Mouse (Mus musculus): ENCODE results near the gene Cyp4f16. TPM values are rescaled to one million over a fixed set of nuclear protein-coding genes. Genes with fewer than 3 reads are reported as not detected.
"Not testable (repeated sequence)": the region's sequence is repeated elsewhere in the genome, so short reads cannot be mapped to it uniquely, and the experiment has no call there.

Gene Cyp4f16
- 7.2 and 10.6 TPM in 2 replicates for total RNA-seq (2014; rRNA removed)
- polyA plus RNA-seq (2015; fragmentation: Nextera tagmentation; extraction: Ambion mirVana), result 9.1 and 11.2 TPM in 2 replicates

DNA sequence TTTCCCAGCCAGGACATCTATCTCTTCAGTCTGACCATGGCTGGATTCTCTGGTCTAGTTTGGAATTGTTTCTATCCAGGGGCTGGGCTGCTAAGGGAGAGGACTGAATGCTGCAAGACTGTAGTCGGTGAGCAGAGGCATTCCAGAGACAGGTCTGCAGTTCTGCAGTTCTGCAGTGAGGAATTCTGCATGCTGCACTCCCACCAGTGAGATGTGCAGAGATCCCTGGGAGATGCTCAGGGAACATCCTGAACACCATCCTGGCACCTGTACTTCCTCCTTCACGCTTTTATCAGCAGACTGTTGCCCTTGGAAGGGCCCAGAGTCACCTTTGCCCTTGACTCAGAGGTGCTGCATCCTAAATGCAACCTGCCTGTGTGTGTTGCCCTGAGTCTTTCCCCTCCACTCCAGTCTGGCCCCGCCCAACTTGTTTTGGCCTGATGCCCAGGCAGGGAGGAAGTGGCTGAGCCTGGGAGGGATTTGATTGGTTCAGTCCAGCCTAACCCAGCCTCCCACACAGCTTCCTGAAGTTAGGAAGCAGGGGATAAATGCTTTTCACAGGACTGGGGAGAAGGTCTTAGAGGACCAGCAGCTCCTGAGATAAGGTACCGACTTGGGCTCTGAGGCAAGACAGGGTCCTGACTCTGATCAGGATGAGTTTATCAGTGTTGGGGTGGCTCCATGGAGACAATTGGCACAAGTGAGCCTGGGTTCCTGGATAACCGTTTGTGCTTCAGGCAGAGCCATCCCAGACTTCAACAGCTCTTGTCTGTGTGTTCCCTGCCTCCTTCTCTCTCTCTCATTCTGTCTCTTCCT, at the start of gene Cyp4f16:
Gene Cyp4f16, plus strand, starts transcription at position 508 of the 816 bp plus-strand sequence.
- WGBS, result 14% methylated on average over 5 of the region's 5 CpGs
- H3K4me1 ChIP-seq (ENCODE audit: insufficient read depth, low read length); H3K9me3 ChIP-seq (ENCODE audit: low read length); H3K27me3 ChIP-seq (ENCODE audit: insufficient read depth, low read length); H3K36me3 ChIP-seq (ENCODE audit: insufficient read depth, low read length); H3K27ac ChIP-seq (ENCODE audit: low read depth, low read length): not testable (repeated sequence)
- 0 out of 2 replicates have a peak within 1 kb of the TSS, but pooled peaks have one; percentile 29 for H3K9ac ChIP-seq (replicated peaks; ENCODE audit: low read length, poor library complexity, severe bottlenecking)
- DNase-seq (ENCODE audit: low spot score), result peak; percentile 83
- peak within 1 kb of the TSS; percentile 29 for H3K4me3 ChIP-seq (ENCODE audit: low read depth, low read length)
- peak within 1 kb of the TSS; percentile 40 for H3K4me2 ChIP-seq (ENCODE audit: low read depth, low read length, poor library complexity, severe bottlenecking)
- peak; percentile 84 for ATAC-seq (ENCODE audit: low FRiP score)

DNA sequence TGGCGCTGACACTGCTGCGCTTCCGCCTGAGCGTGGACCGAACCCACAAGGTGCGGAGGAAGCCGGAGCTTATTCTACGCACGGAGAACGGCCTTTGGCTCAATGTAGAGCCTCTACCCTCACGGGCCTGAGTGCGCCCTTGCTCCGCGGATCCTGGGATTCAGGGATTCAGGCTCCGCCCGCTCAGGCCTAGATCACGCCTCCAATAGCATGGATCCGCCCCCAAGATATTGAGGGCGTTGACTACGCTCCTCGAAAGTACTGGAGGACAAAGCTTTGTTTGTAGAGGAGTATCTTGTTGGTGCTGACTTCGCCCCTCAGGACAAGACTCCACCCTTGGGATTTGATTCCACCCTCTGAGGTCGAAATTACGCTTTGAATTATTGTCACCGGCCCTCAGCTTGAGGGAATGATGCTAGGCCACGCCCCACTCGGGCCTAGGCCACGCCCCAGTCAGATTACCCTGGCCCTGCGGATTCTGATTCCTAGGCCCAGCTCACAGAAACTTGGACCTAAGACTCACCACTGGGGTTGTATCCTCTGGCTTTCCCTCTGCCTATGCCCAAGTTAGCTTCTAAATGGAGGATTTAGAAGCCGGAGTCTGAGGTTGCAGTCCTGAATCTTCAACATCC, 43.9 kb upstream of the Cyp4f16 start:
- Histone ChIP-seq H3K4me1 (ENCODE audit: insufficient read depth, low read length) (no peaks in the 10 kb centered on the region), H3K4me2 (ENCODE audit: low read depth, low read length, poor library complexity, severe bottlenecking) (peak overlapping the region; percentile 48), H3K9me3 (ENCODE audit: low read length) (no peaks in the 10 kb centered on the region), H3K27me3 (ENCODE audit: insufficient read depth, low read length) (no peaks in the 10 kb centered on the region), H3K36me3 (ENCODE audit: insufficient read depth, low read length) (no peaks in the 10 kb centered on the region), H3K9ac (replicated peaks; ENCODE audit: low read length, poor library complexity, severe bottlenecking) (no peak overlapping the region), H3K4me3 (ENCODE audit: low read depth, low read length) (peak overlapping the region; percentile 24; the same call in 1 of the 2 replicates), H3K27ac (ENCODE audit: low read depth, low read length) (no peak overlapping the region)
- 0 out of 2 replicates have a peak, but pooled peaks have one; percentile 42 for ATAC-seq (ENCODE audit: low FRiP score)
- peak; percentile 47 for DNase-seq (ENCODE audit: low spot score)
- WGBS, result 9% methylated on average over 30 of the region's 30 CpGs
- no peak for TF ChIP-seq CTCF (IDR thresholded peaks at IDR 0.05)

DNA sequence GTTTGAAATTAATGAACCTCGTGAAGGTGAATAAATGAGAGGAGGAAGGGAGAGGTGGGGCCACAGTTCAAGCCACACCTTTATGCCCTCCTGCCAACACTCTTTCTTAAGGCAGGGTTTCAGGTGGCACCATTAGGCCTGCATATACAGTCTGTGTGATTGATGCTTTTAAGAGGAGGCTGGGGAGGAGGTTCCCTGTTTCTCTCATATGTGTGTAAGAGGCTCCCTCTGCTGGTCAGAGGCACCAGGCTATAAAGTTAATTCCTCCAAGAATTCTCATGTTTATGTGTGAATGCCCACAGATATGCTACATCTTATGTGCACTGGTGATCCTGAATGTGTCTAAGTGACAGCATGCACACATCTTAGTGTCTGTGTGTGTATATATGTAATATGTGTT, 41.8 kb upstream of the Cyp4f16 start:
- Histone ChIP-seq H3K4me1 (ENCODE audit: insufficient read depth, low read length) (no peaks in the 10 kb centered on the region), H3K27me3 (ENCODE audit: insufficient read depth, low read length) (no peaks in the 10 kb centered on the region), H3K9ac (replicated peaks; ENCODE audit: low read length, poor library complexity, severe bottlenecking) (no peak overlapping the region), H3K27ac (ENCODE audit: low read depth, low read length) (no peak overlapping the region), H3K4me2 (ENCODE audit: low read depth, low read length, poor library complexity, severe bottlenecking) (no peak overlapping the region), H3K9me3 (ENCODE audit: low read length) (no peaks in the 10 kb centered on the region), H3K4me3 (ENCODE audit: low read depth, low read length) (no peak overlapping the region), H3K36me3 (ENCODE audit: insufficient read depth, low read length) (no peaks in the 10 kb centered on the region)
- WGBS, result 76% methylated on average over 1 of the region's 1 CpGs
- DNase-seq (ENCODE audit: low spot score) (peak; percentile 90), ATAC-seq (ENCODE audit: low FRiP score) (peak; percentile 79)
- TF ChIP-seq CTCF (IDR thresholded peaks at IDR 0.05), result peak; percentile 96

DNA sequence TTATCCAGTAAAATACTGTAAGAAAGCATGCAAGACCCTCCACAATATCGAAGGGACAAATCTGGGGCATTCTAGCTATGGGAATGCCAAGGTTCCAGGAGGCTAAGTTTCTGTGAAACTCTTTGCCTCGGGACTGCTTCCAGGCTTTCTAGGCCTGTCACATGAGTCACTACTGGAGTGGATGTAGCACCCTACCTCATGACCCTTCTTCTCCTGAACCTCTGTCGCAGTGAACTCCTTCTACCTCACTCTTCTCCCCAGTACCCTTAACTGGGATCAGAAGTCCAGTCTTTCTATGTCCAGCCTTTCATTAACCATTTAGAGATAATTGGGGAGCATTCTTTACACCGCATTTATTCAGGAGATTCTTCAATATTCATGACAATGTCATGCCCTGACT, 35.8 kb upstream of the Cyp4f16 start:
- not testable (repeated sequence) for H3K36me3 ChIP-seq (ENCODE audit: insufficient read depth, low read length); H3K4me2 ChIP-seq (ENCODE audit: low read depth, low read length, poor library complexity, severe bottlenecking); ATAC-seq (ENCODE audit: low FRiP score); H3K27me3 ChIP-seq (ENCODE audit: insufficient read depth, low read length); H3K4me3 ChIP-seq (ENCODE audit: low read depth, low read length); H3K27ac ChIP-seq (ENCODE audit: low read depth, low read length); DNase-seq (ENCODE audit: low spot score); H3K9me3 ChIP-seq (ENCODE audit: low read length); H3K4me1 ChIP-seq (ENCODE audit: insufficient read depth, low read length); H3K9ac ChIP-seq (replicated peaks; ENCODE audit: low read length, poor library complexity, severe bottlenecking)
- WGBS, result 89% methylated on average over 4 of the region's 4 CpGs

DNA sequence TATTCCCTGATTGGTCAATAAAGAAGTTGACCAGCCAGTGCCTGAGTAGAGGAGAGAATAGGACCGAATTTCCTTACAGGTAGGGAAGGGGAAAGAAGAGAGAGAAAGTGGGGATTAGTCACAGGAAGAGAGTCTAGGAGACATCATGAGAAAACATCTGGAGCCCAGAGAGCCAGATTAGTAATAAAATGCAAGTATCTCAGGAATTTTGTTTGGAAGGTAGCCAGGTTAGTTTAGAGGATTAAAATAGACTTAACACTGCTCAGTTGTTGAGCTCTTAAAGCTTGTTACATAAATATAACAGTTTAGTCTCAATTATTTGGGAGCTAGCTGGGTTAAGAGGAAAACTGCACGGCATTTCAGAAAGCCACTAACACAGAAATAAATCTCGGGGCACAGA, 35.3 kb upstream of the Cyp4f16 start:
- 66% methylated on average over 3 of the region's 3 CpGs for WGBS
- H3K27ac ChIP-seq (ENCODE audit: low read depth, low read length), result no peak overlapping the region
- H3K36me3 ChIP-seq (ENCODE audit: insufficient read depth, low read length), result no peaks in the 10 kb centered on the region
- DNase-seq (ENCODE audit: low spot score), result no peak
- ATAC-seq (ENCODE audit: low FRiP score), result no peak
- H3K9me3 ChIP-seq (ENCODE audit: low read length), result no peaks in the 10 kb centered on the region
- TF ChIP-seq CTCF (IDR thresholded peaks at IDR 0.05), result no peak
- H3K27me3 ChIP-seq (ENCODE audit: insufficient read depth, low read length), result no peaks in the 10 kb centered on the region
- no peak overlapping the region for H3K4me3 ChIP-seq (ENCODE audit: low read depth, low read length)
- H3K4me2 ChIP-seq (ENCODE audit: low read depth, low read length, poor library complexity, severe bottlenecking), result no peak overlapping the region
- H3K4me1 ChIP-seq (ENCODE audit: insufficient read depth, low read length), result peaks cover 8% of the 10 kb centered on the region; the same call in 1 of the 2 replicates
- H3K9ac ChIP-seq (replicated peaks; ENCODE audit: low read length, poor library complexity, severe bottlenecking), result no peak overlapping the region

DNA sequence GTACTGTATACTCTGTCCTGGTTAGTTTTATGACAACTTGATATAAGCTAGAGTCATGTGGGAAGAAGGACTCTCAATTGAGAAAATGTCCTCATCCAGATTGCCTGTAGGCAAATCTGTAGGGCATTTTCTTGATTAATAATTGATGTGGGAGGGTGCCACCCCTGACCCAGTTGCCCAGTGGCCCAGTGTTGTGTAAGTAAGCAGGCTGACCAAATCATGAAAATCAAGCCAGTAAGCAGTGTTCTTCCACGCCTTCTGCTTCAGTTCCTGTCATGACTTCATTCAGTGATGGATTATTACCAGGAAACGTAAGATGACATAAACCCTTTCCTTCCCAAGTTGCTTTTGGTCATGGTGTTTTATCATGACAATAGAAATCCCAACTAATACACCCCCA, 33.2 kb upstream of the Cyp4f16 start:
- Histone ChIP-seq H3K27ac (ENCODE audit: low read depth, low read length) (no peak overlapping the region), H3K9me3 (ENCODE audit: low read length) (no peaks in the 10 kb centered on the region), H3K27me3 (ENCODE audit: insufficient read depth, low read length) (no peaks in the 10 kb centered on the region), H3K36me3 (ENCODE audit: insufficient read depth, low read length) (no peaks in the 10 kb centered on the region), H3K4me2 (ENCODE audit: low read depth, low read length, poor library complexity, severe bottlenecking) (no peak overlapping the region), H3K4me1 (ENCODE audit: insufficient read depth, low read length) (peaks cover 13% of the 10 kb centered on the region; the same call in 1 of the 2 replicates), H3K4me3 (ENCODE audit: low read depth, low read length) (no peak overlapping the region), H3K9ac (replicated peaks; ENCODE audit: low read length, poor library complexity, severe bottlenecking) (no peak overlapping the region)
- DNase-seq (ENCODE audit: low spot score) (no peak), ATAC-seq (ENCODE audit: low FRiP score) (no peak)
- no peak for TF ChIP-seq CTCF (IDR thresholded peaks at IDR 0.05)
- WGBS, result 71% methylated on average over 2 of the region's 2 CpGs

Data from midbrain, postnatal 0 days (tissue).